Mouse (Mus musculus) heart, adult 2 months (tissue): ENCODE data around the gene F2rl1. TPM values are rescaled to one million over a fixed set of nuclear protein-coding genes. Genes with fewer than 3 reads are reported as not detected.

Source experiments
- DNase-seq, 2 experiments: peaks; one replicate each; pipeline ENCODE4 v3.0.0; 2021
- H3K27ac ChIP-seq: fragments of 200-600 bp; 2 replicates; pipeline ENCODE4 v1.8.1; 2022
- H3K27me3 ChIP-seq: fragments of 200-500 bp; 2 replicates; pipeline ENCODE4 v1.6.1; 2012; ENCODE audit warnings: mild to moderate bottlenecking, low read length, inconsistent platforms, mixed read lengths; ENCODE audit not compliant: control insufficient read depth, insufficient read depth
- H3K36me3 ChIP-seq: fragments of 200-500 bp; 2 replicates; pipeline ENCODE4 v1.6.1; 2012; ENCODE audit warnings: low read length, inconsistent platforms; ENCODE audit not compliant: control insufficient read depth, insufficient read depth
- H3K4me1 ChIP-seq: fragments of 200-500 bp; 2 replicates; pipeline ENCODE4 v1.6.1; 2011; ENCODE audit warnings: low read length; ENCODE audit not compliant: control insufficient read depth, insufficient read depth
- H3K4me3 ChIP-seq: fragments of 200-600 bp; 2 replicates; pipeline ENCODE4 v1.8.1; 2022
- H3K79me2 ChIP-seq: fragments of 200-500 bp; replicated peaks from 2 replicates; pipeline ENCODE4 v1.6.1; 2012; ENCODE audit warnings: mild to moderate bottlenecking, inconsistent platforms, low read length, moderate library complexity, mixed read lengths; ENCODE audit not compliant: control insufficient read depth, insufficient read depth
- H3K9ac ChIP-seq: fragments of 200-500 bp; 2 replicates; pipeline ENCODE4 v1.6.1; 2012; ENCODE audit warnings: low read depth, mild to moderate bottlenecking, control low read depth, inconsistent platforms, low read length, mixed read lengths
- CTCF ChIP-seq: fragments of 200-600 bp; IDR thresholded peaks from 2 replicates; pipeline ENCODE4 v1.8.1; 2022; ENCODE audit warnings: antibody characterized with exemption, mild to moderate bottlenecking, moderate library complexity
- EP300 ChIP-seq: fragments of 200-500 bp; IDR thresholded peaks from 2 replicates; pipeline ENCODE4 v1.6.1; 2011; ENCODE audit warnings: low read depth, low read length, control low read depth; ENCODE audit not compliant: insufficient read depth
- POLR2A ChIP-seq: fragments of 200-500 bp; IDR thresholded peaks from 2 replicates; pipeline ENCODE4 v1.6.1; 2011; ENCODE audit warnings: mild to moderate bottlenecking, low read depth, low read length, control low read depth; ENCODE audit not compliant: insufficient read depth
- WGBS: fragments of 180-500 bp; shearing (Covaris S2); methylation state at CpG from one replicate; pipeline ENCODE4 v1.1.7; 2018; 5-methylcytosine and 5-hydroxymethylcytosine counted together
- intact Hi-C: fragments of 180-260 bp; cut with DNase I; formaldehyde crosslinking; loops from one replicate; pipeline ENCODE4 v1.15.1; 2025
- polyA plus RNA-seq: library from polyadenylated mRNA; depleted of rRNA; stranded (reverse); fragments of >200 nt; gene quantifications from 2 replicates; pipeline ENCODE4 v1.2.3, GENCODE M21; 2012; rRNA removed
- total RNA-seq, 2 experiments: library from RNA; stranded (reverse); gene quantifications; 2 replicates each; pipeline ENCODE4 v1.2.3; 2021

The F2rl1 gene
- total and polyA plus RNA-seq, 3 experiments = 0.41 to 1.2 (median 0.63) TPM

DNA sequence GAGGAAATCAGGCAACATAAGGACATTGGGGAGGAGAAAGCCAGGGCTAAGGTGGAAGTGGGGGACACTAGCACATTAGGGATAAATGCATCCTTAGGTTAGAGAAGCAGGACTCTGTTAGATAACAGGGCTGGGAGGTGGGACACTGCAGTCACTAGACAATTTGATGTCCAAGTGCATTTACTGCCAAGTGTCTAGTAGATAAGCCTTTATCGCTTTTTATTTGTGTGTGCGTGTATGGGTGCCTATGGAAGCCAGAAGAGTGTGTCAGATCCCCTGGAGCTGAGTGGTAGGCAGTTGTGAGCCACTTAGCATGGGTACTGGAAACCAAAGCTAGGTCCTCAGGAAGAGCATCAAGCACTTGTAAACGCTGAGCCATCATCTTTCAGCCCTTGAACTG lies 50.7 kb downstream of the F2rl1 start:
- Histone ChIP-seq H3K79me2 (no peaks in the 10 kb centered on the region), H3K27me3 (no peaks in the 10 kb centered on the region), H3K9ac (no peak overlapping the region), H3K36me3 (no peaks in the 10 kb centered on the region), H3K4me3 (no peak overlapping the region), H3K27ac (no peak overlapping the region), H3K4me1 (no peaks in the 10 kb centered on the region)
- TF ChIP-seq POLR2A (no peak), EP300 (no peak), CTCF (no peak)
- no peak for DNase-seq
- WGBS = 54% methylated on average over 3 of the region's 3 CpGs
- intact Hi-C loops = no loop called here

- Histone ChIP-seq H3K9ac (no peak overlapping the region), H3K79me2 (no peaks in the 10 kb centered on the region), H3K36me3 (no peaks in the 10 kb centered on the region), H3K4me1 (no peaks in the 10 kb centered on the region), H3K4me3 (no peak overlapping the region), H3K27ac (no peak overlapping the region), H3K27me3 (no peaks in the 10 kb centered on the region)
- intact Hi-C loops = no loop called here
- TF ChIP-seq POLR2A (no peak), CTCF (peak; percentile 46)
- DNase-seq = no peak
- WGBS = 61% methylated on average over 2 of the region's 2 CpGs
These were observed 54.1 kb downstream of the F2rl1 start for GRCm38 (mm10) chr13:95470970-95471369.

Other genes with a start within 250 kb of the F2rl1 start
- gene Zbed3, start 201.6 kb downstream of the F2rl1 start, total RNA-seq = 10 to 100 TPM; 14.6 to 15.4 TPM
- 21.0 and 26.6 TPM in 2 replicates for gene Zbed3, start 201.6 kb downstream of the F2rl1 start, polyA plus RNA-seq
- 10 to 100 TPM; 21.8 to 24.1 TPM for gene Aggf1, start 149.9 kb downstream of the F2rl1 start, total RNA-seq
- gene Aggf1, start 149.9 kb downstream of the F2rl1 start, polyA plus RNA-seq = 9.3 and 13.9 TPM in 2 replicates
- gene Crhbp, start 80.3 kb downstream of the F2rl1 start, total RNA-seq = not detected
- gene Crhbp, start 80.3 kb downstream of the F2rl1 start, polyA plus RNA-seq = not detected in 2 replicates
- not detected for gene S100z, start 46.5 kb downstream of the F2rl1 start, total RNA-seq
- not detected in 2 replicates for gene S100z, start 46.5 kb downstream of the F2rl1 start, polyA plus RNA-seq
- 10 to 100 TPM; 23.6 to 23.8 TPM for gene F2r, start 93.3 kb upstream of the F2rl1 start, total RNA-seq
- gene F2r, start 93.3 kb upstream of the F2rl1 start, polyA plus RNA-seq = 19.3 and 20.4 TPM in 2 replicates
- gene F2rl2, start 171.6 kb upstream of the F2rl1 start, total RNA-seq = under 1 TPM in 1 of 2 experiments, not detected in 1; 0.68 TPM
- 0.29 and 0.82 TPM in 2 replicates for gene F2rl2, start 171.6 kb upstream of the F2rl1 start, polyA plus RNA-seq